Mouse (Mus musculus): ENCODE results near the gene Shisa9.
A peak's percentile ranks its signal among the peaks of the same experiment; 100 is the strongest.
"Not testable (repeated sequence)": the region's sequence is repeated elsewhere in the genome, so short reads cannot be mapped to it uniquely, and the experiment has no call there.

Shisa9 gene

GRCm38 (mm10) chr16:11983616-11984270, at the start of gene Shisa9:
TSS of gene Shisa9 (plus strand) at chr16:11984113.
- DNase-seq: no peak

GRCm38 (mm10) chr16:11940477-11940876, 43.4 kb upstream of the Shisa9 start:
- peak; percentile 53 to 76 for DNase-seq

DNA sequence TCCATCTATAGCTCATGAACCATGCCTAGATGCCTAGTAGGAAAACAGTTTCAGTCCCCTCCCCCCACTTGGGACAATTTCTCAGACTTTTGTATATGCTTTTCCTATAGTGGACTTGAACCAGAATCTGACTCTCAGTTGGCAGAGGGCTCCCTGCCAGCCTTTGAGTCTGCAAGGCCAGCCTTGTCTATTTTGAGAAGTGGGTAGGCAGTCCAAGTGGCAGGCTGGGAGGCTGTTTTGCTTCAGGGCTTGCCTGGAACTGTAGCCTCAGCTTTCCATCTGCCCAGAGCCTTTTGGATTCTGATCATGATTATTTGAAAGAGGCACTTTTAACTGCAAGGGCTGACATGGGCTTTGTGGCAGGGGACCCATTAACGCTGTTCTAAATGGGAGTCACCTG, 23.2 kb upstream of the Shisa9 start:
- DNase-seq: peak; percentile 6 to 7

DNA sequence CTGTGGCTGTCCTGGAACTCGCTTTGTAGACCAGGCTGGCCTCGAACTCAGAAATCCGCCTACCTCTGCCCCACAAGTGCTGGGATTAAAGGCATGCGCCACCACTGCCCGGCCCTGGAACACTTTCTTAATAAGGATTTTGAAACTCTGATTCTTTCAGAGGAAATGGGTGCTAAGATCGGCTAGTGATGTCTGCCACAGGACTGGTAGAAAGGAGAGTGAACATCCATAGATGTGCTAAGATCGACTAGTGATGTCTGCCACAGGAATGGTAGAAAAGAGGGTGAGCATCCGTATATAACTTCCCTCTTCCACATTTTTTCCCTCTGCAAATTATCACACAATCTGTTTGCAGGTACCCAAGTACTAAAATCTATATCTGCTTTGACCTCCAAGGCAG, 17.9 kb upstream of the Shisa9 start:
- DNase-seq: no peak

DNA sequence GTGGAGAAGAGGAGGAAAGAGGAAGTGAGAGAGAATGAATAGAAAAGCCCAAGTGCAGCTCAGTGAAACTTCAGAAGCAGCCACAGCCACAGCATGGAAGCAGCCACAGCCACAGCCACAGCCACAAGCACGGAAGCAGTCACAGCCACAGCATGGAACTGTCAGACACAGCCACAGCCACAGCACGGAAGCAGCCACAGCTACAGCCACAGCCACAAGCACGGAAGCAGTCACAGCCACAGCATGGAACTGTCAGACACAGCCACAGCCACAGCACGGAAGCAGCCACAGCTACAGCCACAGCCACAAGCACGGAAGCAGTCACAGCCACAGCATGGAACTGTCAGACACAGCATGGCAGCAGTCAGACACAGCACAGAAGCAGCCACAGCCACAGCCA, 17.1 kb upstream of the Shisa9 start:
- DNase-seq: not testable (repeated sequence)

DNA sequence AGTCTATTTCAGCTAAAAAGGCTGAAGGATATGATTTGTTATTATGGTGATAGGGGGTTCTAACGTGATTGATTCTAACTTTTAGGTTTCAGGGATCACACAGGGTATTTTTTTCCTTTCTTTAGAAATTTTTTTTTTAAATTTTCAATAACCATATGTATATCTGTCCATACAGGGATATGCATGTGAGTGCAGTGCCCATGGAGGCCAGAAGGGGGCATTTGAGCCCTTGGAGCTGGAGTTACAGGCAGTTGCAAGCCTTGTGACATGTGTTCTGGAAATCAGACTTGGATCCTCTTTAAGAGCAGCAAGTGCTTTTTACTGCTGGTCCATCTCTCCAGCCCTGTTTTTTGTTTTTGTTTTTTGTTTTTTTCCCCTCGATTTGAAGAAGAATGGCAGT, 16.3 kb upstream of the Shisa9 start:
- no peak for DNase-seq

DNA sequence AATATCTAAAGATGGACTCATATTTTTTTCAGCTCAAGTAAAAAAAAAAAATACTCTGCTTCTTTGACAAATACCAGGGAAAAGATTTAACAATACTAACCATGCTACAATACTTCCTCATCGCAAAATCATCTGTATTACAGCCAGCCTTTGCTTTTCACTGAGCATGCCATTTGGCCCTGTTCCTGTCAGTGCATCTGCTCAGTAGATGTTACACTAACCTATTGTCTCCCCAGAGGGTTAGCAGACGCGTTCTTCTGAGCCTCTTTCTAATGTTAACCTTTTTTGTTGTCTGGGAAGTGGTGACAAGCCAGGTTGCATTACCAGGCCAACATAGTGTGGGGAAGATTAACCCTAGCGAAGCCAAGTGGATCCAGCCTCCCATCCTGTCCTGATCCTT, 10.2 kb upstream of the Shisa9 start:
- DNase-seq: no peak

- no peak for DNase-seq
Measured at GRCm38 (mm10) chr16:11976737-11977136, 7.2 kb upstream of the Shisa9 start.

DNA sequence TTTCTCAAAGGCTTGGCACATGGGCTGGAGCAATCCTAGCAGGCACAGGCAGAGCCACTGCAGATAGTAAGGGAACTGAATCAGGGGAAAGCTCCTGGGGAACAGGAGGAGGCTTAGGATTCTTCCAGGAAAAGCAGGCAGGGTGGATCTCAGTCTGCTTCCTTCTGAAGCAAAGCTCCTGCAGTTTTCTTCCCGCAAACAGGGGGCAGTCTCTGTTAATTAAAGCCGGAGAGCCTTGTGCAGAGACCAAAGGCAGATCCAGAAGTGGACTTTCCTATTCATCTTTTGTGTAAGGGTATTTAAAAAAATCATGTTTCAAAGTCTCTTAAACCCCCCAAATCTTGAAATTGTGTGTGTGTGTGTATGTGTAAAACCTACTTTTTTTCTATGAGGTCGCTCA, 3.1 kb upstream of the Shisa9 start:
- peak; percentile 16 to 32 for DNase-seq

GRCm38 (mm10) chr16:11983106-11983615, 752 bp upstream of the Shisa9 start:
- DNase-seq: peak in 1 of 2 experiments; percentile 4

GRCm38 (mm10) chr16:11984271-11984791, 418 bp downstream of the Shisa9 start:
- peak in 1 of 2 experiments; percentile 5 for DNase-seq

DNA sequence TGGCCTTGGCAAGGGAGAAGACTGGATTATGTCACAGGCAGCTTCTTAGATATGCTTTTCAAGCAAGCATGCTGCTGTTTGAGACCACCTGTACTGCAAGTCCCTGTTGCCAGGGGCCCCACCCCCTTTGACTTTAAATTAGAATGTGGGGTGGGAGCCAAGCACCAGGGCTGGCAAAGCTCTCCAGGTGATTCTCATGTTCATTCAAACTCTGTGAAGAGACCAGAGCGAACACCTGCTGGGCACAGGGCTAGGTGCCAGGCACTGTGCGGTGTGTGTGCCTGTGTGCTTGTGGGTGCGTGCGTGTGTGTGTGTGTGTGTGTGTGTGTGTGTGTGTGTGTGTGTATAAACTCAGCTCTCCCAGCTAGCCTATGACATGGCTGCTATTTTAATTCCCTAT, 3.1 kb downstream of the Shisa9 start:
- no peak for DNase-seq

DNA sequence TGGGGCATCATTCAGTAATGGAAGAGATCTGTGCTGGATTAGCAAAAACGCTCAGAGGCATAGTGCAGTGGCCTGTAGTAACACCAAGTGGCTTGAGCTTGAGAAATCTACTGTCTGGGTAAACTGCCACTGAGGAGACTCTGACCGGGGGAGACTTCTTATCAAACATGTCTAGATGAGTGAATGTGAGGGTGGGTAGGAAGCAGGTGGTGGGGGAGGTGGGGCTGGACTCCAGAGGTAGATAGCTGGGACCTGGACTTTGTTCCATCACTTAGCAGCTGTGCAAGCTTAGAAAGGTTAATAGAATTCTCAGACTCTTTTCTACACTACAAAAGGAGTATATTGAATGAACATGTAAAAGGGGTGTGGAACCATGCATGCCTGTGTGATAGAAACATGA, 21.3 kb downstream of the Shisa9 start:
- no peak for DNase-seq

DNA sequence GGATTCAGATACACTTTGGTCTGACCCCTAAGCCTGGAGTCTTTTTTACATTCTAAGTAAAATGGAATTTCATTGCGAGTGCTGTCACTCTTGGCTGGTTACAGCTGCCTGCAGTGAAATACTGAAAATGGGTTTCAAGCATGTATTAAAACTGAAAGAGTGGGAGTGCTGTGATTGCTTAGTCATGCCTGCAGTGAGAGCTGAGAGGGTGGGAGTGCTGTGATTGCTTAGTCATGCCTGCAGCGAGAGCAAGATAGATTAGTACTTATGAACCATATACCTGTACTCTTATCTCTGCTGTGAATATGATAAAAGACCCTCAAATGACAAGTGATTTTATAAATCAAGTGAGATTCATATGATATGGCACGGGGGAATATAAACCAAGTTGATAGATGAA, 26.2 kb downstream of the Shisa9 start:
- DNase-seq: no peak

DNA sequence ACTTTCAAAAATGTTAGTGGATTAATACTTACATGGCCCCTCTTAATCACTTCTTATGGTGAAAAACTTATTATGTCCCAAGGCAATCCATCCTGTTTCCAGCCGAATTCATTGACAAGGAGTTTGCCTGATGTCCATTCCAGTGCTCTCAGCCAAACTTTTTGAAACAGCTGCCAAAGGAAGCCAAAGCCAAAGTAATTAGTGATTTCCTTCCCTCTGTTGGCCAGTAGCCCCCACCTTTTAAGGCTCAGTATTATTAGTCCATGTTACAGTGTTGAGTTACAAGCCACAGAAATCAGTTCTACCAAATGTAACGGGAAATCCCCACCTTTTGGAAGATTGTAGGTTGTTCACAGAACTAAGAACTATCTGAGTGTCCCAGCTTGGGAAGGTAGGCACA, 28.8 kb downstream of the Shisa9 start:
- no peak for DNase-seq

- DNase-seq: no peak
Measured at GRCm38 (mm10) chr16:12014523-12014922, 30.6 kb downstream of the Shisa9 start.

GRCm38 (mm10) chr16:12017921-12018618, 34.2 kb downstream of the Shisa9 start:
- no peak for DNase-seq

DNA sequence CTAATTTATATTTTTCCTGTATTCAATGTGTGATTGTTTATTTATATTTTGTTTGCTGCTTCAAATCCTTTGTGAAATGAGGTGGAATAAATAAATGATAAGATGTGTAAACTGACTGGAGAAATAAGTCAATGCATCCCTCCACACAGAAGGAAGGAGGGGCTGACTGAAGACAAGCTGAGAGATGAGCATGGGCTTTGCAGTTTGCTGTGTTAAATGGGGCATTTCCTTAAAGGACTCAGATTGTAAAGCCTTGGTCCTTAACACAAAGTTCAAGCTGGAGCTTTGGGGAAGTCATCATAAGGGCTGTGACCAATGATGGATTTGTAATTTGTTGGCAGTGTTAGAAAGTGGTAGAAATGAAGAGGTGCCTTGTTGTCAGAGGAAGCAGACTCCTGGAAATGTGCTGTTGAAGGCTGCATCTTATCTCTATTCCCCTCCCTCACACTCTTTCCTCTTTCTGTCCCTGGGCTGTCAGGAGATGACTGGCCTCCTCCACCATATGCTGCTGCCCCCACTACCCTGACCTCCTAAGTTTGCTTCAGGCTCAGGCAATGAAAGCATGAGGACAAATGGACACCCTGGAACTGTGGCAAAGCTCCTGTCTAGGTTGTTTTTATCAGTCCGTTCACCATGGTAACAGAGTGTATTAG, 36.3 kb downstream of the Shisa9 start:
- DNase-seq: no peak

DNA sequence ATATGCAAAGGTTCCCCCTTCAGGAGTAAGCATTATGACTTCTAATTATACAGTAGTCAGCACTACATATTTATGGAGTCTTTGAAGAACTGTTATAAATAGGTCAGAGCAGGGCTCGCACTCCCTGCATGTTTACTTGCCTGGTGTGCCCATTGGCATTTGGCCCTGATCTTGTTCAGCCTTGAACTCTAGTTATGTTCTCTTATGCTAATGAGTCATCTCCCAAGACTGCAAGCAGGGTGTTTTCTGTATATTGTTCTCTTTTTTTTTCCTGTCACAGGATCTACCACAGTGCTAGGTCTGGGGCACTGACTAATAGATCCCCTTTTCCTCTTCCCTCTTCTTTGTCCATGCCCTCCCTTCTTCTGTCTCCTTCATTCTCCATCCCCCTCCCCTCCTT, 48.5 kb downstream of the Shisa9 start:
- peak in 1 of 2 experiments; percentile 8 for DNase-seq

DNA sequence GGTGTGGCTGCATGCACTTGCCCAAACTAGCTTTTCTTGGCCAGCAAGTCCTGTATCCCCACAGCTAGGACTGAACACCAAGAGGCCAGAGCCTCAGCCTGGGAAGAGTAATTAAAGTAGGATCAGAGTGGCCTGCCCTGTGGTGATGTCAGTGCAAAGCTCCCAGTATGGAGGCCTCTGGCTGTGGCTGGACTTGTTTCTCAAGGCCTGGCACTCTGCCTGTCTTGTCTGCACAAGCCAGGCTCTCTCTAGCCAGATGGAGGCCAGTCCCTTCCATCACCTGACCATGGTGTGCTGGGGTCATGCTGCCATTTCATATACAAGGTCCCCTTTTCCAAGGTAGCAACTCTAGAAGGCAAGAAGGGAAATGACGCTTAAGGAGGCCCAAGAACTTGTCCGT, 51.0 kb downstream of the Shisa9 start:
- DNase-seq: peak; percentile 8

GRCm38 (mm10) chr16:12035626-12036025, 51.7 kb downstream of the Shisa9 start:
- no peak for DNase-seq

GRCm38 (mm10) chr16:12040935-12041334, 57.0 kb downstream of the Shisa9 start:
- DNase-seq: peak in 1 of 2 experiments; percentile 3

DNA sequence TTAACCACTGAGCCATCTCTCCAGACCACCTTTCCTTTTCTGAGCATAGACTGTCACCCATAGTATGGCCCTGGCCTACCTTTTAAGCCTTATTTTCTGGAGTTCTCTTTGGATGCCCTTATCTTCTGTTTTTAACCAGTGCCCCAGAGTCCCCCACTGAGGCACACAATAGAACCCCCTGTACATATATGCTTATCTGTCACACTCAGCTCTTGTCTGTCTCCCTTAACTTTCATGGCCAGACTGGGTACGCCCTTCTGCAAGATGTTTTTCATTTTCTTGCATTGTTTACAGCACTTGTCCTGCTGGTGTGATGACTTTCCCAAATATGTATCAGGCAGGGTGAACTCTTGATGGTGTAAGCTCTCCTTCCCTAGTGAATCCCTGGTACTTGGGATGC, 68.1 kb downstream of the Shisa9 start:
- DNase-seq: no peak

DNA sequence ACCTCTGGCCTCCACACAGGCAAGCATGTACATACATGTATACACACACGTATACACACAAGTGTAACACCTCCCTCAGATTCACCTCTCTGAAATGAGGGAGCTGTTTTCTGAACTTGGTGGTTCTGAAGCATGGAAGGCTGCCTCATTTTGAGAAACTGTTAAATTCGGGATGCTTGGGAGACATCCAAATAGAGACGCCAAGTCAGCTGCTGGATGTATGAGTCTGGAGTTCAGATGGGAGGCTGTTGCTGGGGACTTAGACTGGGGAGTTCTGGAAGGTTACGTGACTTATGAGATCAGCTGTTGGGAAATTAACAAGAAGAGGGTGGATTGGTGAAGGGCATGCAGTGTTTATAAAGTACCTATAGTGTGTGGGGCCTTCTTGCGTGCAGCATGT, 88.7 kb downstream of the Shisa9 start:
- no peak for DNase-seq

All from cerebellum, adult 18-20 months (tissue).